Comparison of ENCODE assay signal across 26 mouse cellular contexts in genomic region chr5:72820651-72821050, GRCm38 (mm10). TPM values are rescaled to one million over a fixed set of nuclear protein-coding genes. Genes with fewer than 3 reads are reported as not detected.
DNase-seq lines count a peak whose midpoint lies in the region; ATAC-seq lines count a peak whose summit lies in the region.
"Had no signal": no experiment of that assay in that cellular context is flagged by ENCODE, and none has a peak within 500 bp of the region (broad histone marks: within the 10 kb centered on the region; RNA-seq: fewer than 3 reads in every experiment).

No protein-coding gene starts in this region.

- no peaks in the 10 kb centered on the region for H3K27me3 ChIP-seq in heart, embryonic 12.5 days (replicated peaks)
- H3K27me3 ChIP-seq: heart, embryonic 15.5 days; hindbrain, embryonic 12.5 days; intestine, embryonic 15.5 days; limb, embryonic 12.5 days; liver, embryonic 13.5 days; midbrain, embryonic 13.5 days; neural tube, embryonic 13.5 days; Patski had no signal

- peaks cover 12% of the 10 kb centered on the region for H3K36me3 ChIP-seq in heart, embryonic 12.5 days
- H3K36me3 ChIP-seq: hindbrain, embryonic 12.5 days; intestine, embryonic 15.5 days; limb, embryonic 12.5 days; liver, embryonic 13.5 days; midbrain, embryonic 13.5 days; neural tube, embryonic 13.5 days had no signal

- H3K9ac ChIP-seq in heart, embryonic 12.5 days: no peak overlapping the region
- H3K9ac ChIP-seq: heart, embryonic 15.5 days; hindbrain, embryonic 12.5 days; intestine, embryonic 15.5 days; limb, embryonic 12.5 days; liver, embryonic 13.5 days; midbrain, embryonic 13.5 days; neural tube, embryonic 13.5 days had no signal

- no peak for DNase-seq in heart, adult 8-10 months (ENCODE audit: low spot score)
- DNase-seq in lung, postnatal 36 days: peak; percentile 10
- DNase-seq in lung, postnatal 14 days: no peak
- no peak for DNase-seq in urinary bladder, postnatal 25 days (ENCODE audit: low spot score)
- DNase-seq in spleen, postnatal 14 days (ENCODE audit: low spot score in 2 of 2): no peak
- no peak for DNase-seq in B cell, adult 2 months
- DNase-seq: adrenal gland, postnatal 10 days; cerebellum, adult 11-12 months; cerebellum, adult 9-11 months; gastrocnemius, adult 2 months; gastrocnemius, postnatal 36 days; kidney, postnatal 4 days; liver, embryonic 13.5 days; right cerebral cortex, postnatal 4 days had no signal

- no peak overlapping the region for H3K4me2 ChIP-seq in heart, embryonic 12.5 days
- H3K4me2 ChIP-seq: heart, embryonic 15.5 days; hindbrain, embryonic 12.5 days; intestine, embryonic 15.5 days; limb, embryonic 12.5 days; liver, embryonic 13.5 days; midbrain, embryonic 13.5 days; neural tube, embryonic 13.5 days had no signal

- H3K27ac ChIP-seq in heart, embryonic 12.5 days (ENCODE audit: poor library complexity, severe bottlenecking): peak overlapping the region; percentile 51; the same call in 1 of the 2 replicates
- H3K27ac ChIP-seq: gastrocnemius, adult 2 months; heart, embryonic 15.5 days; hindbrain, embryonic 12.5 days; hindbrain, postnatal 0 days; intestine, embryonic 15.5 days; limb, embryonic 12.5 days; liver, embryonic 13.5 days; midbrain, embryonic 13.5 days; neural tube, embryonic 13.5 days had no signal

- no peak for ATAC-seq in heart, embryonic 12.5 days (ENCODE audit: insufficient number of reproducible peaks, low FRiP score)
- ATAC-seq in granulocyte monocyte progenitor cell, adult 5-6 weeks (replicated peaks; ENCODE audit: poor library complexity, severe bottlenecking): peak; percentile 60
- ATAC-seq: forebrain, embryonic 16.5 days; hindbrain, postnatal 0 days; intestine, embryonic 15.5 days; midbrain, embryonic 13.5 days; Patski had no signal

- no peak overlapping the region for H3K4me3 ChIP-seq in heart, embryonic 12.5 days
- H3K4me3 ChIP-seq: erythroblast, embryonic 14.5 days; gastrocnemius, adult 2 months; heart, embryonic 15.5 days; hindbrain, embryonic 12.5 days; intestine, embryonic 15.5 days; limb, embryonic 12.5 days; liver, embryonic 13.5 days; midbrain, embryonic 13.5 days; neural tube, embryonic 13.5 days had no signal

- peaks cover 13% of the 10 kb centered on the region for H3K4me1 ChIP-seq in heart, embryonic 12.5 days (replicated peaks)
- H3K4me1 ChIP-seq: intestine, embryonic 15.5 days had no signal

- WGBS in heart, embryonic 12.5 days: 49% methylated on average over 3 of the region's 3 CpGs

- H3K9me3 ChIP-seq in heart, embryonic 12.5 days (replicated peaks): no peaks in the 10 kb centered on the region
- H3K9me3 ChIP-seq: heart, embryonic 15.5 days; hindbrain, embryonic 12.5 days; intestine, embryonic 15.5 days; limb, embryonic 12.5 days; liver, embryonic 13.5 days; midbrain, embryonic 13.5 days; neural tube, embryonic 13.5 days had no signal

RNA-seq across cellular contexts. Expression of gene Tec, which starts 47.6 kb away (rescaled TPM):
- polyA plus RNA-seq in heart, embryonic 12.5 days (2016; fragmentation: Nextera tagmentation; extraction: Ambion mirVana): 17.1 TPM in 2 replicates
- total RNA-seq in heart, adult 8-10 months (2022): 10 to 100 TPM; 13.2 to 14.5 (median 13.5) TPM
- total RNA-seq in granulocyte monocyte progenitor cell, adult 5-6 weeks (2014; fragmentation: Nextera tagmentation): 36.0 and 42.9 TPM in 2 replicates
- 33.9 and 39.8 TPM in 2 replicates for total RNA-seq in granulocyte monocyte progenitor cell, adult 5-6 weeks (2017)
- polyA plus RNA-seq: erythroblast, embryonic 14.5 days had no signal
